Mouse (Mus musculus): ENCODE measurements around the gene Hoxa3. TPM values are rescaled to one million over a fixed set of nuclear protein-coding genes. Genes with fewer than 3 reads are reported as not detected.

Hoxa3 gene
- polyA plus RNA-seq, 1 experiment, result 3.5 TPM

GRCm38 (mm10) chr6:52167736-52168161 lies 45.4 kb downstream of the Hoxa3 start:
- Histone ChIP-seq H3K27me3 (ENCODE audit: control insufficient read depth, insufficient read depth, low read length) (peaks cover 4% of the 10 kb centered on the region), H3K4me1 (replicated peaks; ENCODE audit: control insufficient read depth, insufficient read depth, low read length) (no peaks in the 10 kb centered on the region), H3K36me3 (ENCODE audit: control insufficient read depth, insufficient read depth, low read length) (no peaks in the 10 kb centered on the region), H3K27ac (ENCODE audit: control insufficient read depth, insufficient read depth, low read length) (peak overlapping the region; percentile 51; the same call in 1 of the 2 replicates), H3K4me3 (ENCODE audit: control insufficient read depth, insufficient read depth, low read length) (no peak overlapping the region)
- TF ChIP-seq POLR2A (IDR thresholded peaks at IDR 0.05; ENCODE audit: control insufficient read depth, extremely low read depth, insufficient read depth, low read length, poor library complexity) (no peak), CTCF (IDR thresholded peaks at IDR 0.05; ENCODE audit: borderline replicate concordance, control insufficient read depth, extremely low read depth, insufficient read depth, low read length, poor library complexity) (no peak)
- WGBS, result 95% methylated on average over 14 of the region's 14 CpGs
- DNase-seq, result no peak

DNA sequence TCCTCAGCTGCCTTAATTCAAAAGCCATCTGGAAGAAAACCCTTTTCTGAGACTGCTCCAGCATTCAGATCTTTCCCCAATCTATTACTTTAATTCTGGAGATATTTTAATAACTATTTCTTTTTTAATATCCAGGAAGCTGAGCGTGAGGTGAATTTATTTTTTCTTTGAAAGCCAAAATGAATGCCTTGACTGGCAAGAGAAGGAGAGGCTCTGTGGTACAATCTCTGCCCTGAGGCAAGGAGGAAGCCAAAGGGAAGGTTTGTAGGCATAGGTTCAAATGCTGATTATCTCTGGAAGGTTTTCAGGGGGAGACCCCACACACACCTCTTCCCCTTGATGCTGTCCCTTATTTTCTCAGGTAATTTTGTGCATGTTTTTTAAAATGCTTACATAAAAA lies 46.0 kb downstream of the Hoxa3 start:
- Histone ChIP-seq H3K27me3 (ENCODE audit: control insufficient read depth, insufficient read depth, low read length) (peaks cover 5% of the 10 kb centered on the region), H3K27ac (ENCODE audit: control insufficient read depth, insufficient read depth, low read length) (no peak overlapping the region), H3K36me3 (ENCODE audit: control insufficient read depth, insufficient read depth, low read length) (no peaks in the 10 kb centered on the region), H3K4me1 (replicated peaks; ENCODE audit: control insufficient read depth, insufficient read depth, low read length) (no peaks in the 10 kb centered on the region), H3K4me3 (ENCODE audit: control insufficient read depth, insufficient read depth, low read length) (no peak overlapping the region)
- TF ChIP-seq POLR2A (IDR thresholded peaks at IDR 0.05; ENCODE audit: control insufficient read depth, extremely low read depth, insufficient read depth, low read length, poor library complexity) (no peak), CTCF (IDR thresholded peaks at IDR 0.05; ENCODE audit: borderline replicate concordance, control insufficient read depth, extremely low read depth, insufficient read depth, low read length, poor library complexity) (no peak)
- DNase-seq, result no peak
- 96% methylated on average over 1 of the region's 1 CpGs for WGBS

- Histone ChIP-seq H3K4me1 (replicated peaks; ENCODE audit: control insufficient read depth, insufficient read depth, low read length) (no peaks in the 10 kb centered on the region), H3K4me3 (ENCODE audit: control insufficient read depth, insufficient read depth, low read length) (no peak overlapping the region), H3K36me3 (ENCODE audit: control insufficient read depth, insufficient read depth, low read length) (no peaks in the 10 kb centered on the region), H3K27me3 (ENCODE audit: control insufficient read depth, insufficient read depth, low read length) (peaks cover 5% of the 10 kb centered on the region), H3K27ac (ENCODE audit: control insufficient read depth, insufficient read depth, low read length) (no peak overlapping the region)
- TF ChIP-seq POLR2A (IDR thresholded peaks at IDR 0.05; ENCODE audit: control insufficient read depth, extremely low read depth, insufficient read depth, low read length, poor library complexity) (no peak), CTCF (IDR thresholded peaks at IDR 0.05; ENCODE audit: borderline replicate concordance, control insufficient read depth, extremely low read depth, insufficient read depth, low read length, poor library complexity) (no peak)
- WGBS, result 87% methylated on average over 4 of the region's 4 CpGs
- DNase-seq, result no peak
These were observed 46.6 kb downstream of the Hoxa3 start for GRCm38 (mm10) chr6:52166431-52167077.

GRCm38 (mm10) chr6:52165441-52166370 lies 47.4 kb downstream of the Hoxa3 start:
- H3K4me3 ChIP-seq (ENCODE audit: control insufficient read depth, insufficient read depth, low read length), result no peak overlapping the region
- no peak for TF ChIP-seq CTCF (IDR thresholded peaks at IDR 0.05; ENCODE audit: borderline replicate concordance, control insufficient read depth, extremely low read depth, insufficient read depth, low read length, poor library complexity)
- no peak for TF ChIP-seq POLR2A (IDR thresholded peaks at IDR 0.05; ENCODE audit: control insufficient read depth, extremely low read depth, insufficient read depth, low read length, poor library complexity)
- no peaks in the 10 kb centered on the region for H3K36me3 ChIP-seq (ENCODE audit: control insufficient read depth, insufficient read depth, low read length)
- peaks cover 5% of the 10 kb centered on the region for H3K27me3 ChIP-seq (ENCODE audit: control insufficient read depth, insufficient read depth, low read length)
- DNase-seq, result no peak
- WGBS, result 86% methylated on average over 28 of the region's 28 CpGs
- H3K4me1 ChIP-seq (replicated peaks; ENCODE audit: control insufficient read depth, insufficient read depth, low read length), result no peaks in the 10 kb centered on the region
- no peak overlapping the region; the same call in 1 of the 2 replicates for H3K27ac ChIP-seq (ENCODE audit: control insufficient read depth, insufficient read depth, low read length)

DNA sequence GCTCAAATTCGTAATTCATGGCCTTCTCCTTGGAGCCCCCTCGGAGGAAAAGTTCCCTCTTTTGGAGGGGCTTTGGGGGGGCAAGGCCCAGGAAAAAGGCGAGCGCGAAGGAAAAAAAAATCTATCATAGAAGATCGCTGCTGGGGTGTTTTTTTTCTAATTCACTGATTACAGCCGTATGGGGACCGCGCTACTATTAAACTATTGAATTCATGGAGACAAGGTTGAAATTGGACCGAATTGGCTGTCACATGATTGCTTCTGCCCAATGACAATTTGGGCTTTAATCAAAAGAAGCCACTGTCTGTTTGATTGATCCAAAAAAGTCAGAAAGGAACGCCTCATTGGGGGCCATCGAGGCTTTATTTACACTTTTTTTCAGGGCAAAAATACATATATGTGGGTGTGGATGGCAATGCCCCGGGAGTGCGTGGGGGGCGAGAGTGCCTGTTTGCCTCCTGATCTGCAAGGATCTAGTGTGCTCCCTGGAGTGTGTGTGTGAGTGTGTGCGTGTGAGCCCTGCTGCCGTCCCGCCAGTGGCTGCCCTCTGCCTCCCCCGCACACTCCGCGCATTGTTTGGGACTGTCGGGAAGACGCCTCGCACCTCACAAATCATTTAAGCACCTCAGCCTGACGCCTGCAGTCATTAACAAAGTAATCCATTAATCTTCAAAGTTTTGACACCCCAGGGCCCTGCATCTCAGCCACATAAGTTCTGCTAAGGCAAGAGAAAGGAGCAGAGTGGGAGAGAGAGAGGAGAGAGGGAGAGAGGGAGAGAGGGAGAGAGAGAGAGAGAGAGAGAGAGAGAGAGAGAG lies 48.3 kb downstream of the Hoxa3 start, which contains the start of gene Hoxa2:
TSS of gene Hoxa2 (minus strand) at position 206 of the 815 bp plus-strand sequence.
- Histone ChIP-seq H3K4me3 (ENCODE audit: control insufficient read depth, insufficient read depth, low read length) (peak within 1 kb of the TSS; percentile 19; the same call in 1 of the 2 replicates), H3K36me3 (ENCODE audit: control insufficient read depth, insufficient read depth, low read length) (no peaks in the 10 kb centered on the region), H3K27ac (ENCODE audit: control insufficient read depth, insufficient read depth, low read length) (no peak within 1 kb of the TSS; the same call in 1 of the 2 replicates), H3K4me1 (replicated peaks; ENCODE audit: control insufficient read depth, insufficient read depth, low read length) (peaks cover 2% of the 10 kb centered on the region; the same call in 1 of the 2 replicates), H3K27me3 (ENCODE audit: control insufficient read depth, insufficient read depth, low read length) (peaks cover 5% of the 10 kb centered on the region)
- TF ChIP-seq CTCF (IDR thresholded peaks at IDR 0.05; ENCODE audit: borderline replicate concordance, control insufficient read depth, extremely low read depth, insufficient read depth, low read length, poor library complexity) (no peak), POLR2A (IDR thresholded peaks at IDR 0.05; ENCODE audit: control insufficient read depth, extremely low read depth, insufficient read depth, low read length, poor library complexity) (no peak)
- DNase-seq, result no peak
- 39% methylated on average over 25 of the region's 25 CpGs for WGBS
